Mouse (Mus musculus): ENCODE data around the gene Slc5a9. TPM values are rescaled to one million over a fixed set of nuclear protein-coding genes. Genes with fewer than 3 reads are reported as not detected.
"Not testable (repeated sequence)": the region's sequence is repeated elsewhere in the genome, so short reads cannot be mapped to it uniquely, and the experiment has no call there.

Slc5a9 gene
- not detected for total RNA-seq (2021)
- long read RNA-seq, experiment 1, partial matches to known transcripts, result 0 of 1 reads
- long read RNA-seq, experiment 1, other reads (novel, unspliced or antisense), result 0 of 1 reads
- long read RNA-seq, experiment 2, result 0 reads

GRCm38 (mm10) chr4:111902775-111903174 is at the start of gene Slc5a9:
Gene Slc5a9, minus strand, starts transcription at chr4:111902918.
- DNase-seq (ENCODE audit: low spot score in 2 of 2), result no peak

- no peak for DNase-seq (ENCODE audit: low spot score in 2 of 2)
Observed at GRCm38 (mm10) chr4:111919092-111919491, 16.4 kb upstream of the Slc5a9 start, which contains the start of gene Skint8. Gene Skint8, plus strand, starts transcription at chr4:111919392.

DNA sequence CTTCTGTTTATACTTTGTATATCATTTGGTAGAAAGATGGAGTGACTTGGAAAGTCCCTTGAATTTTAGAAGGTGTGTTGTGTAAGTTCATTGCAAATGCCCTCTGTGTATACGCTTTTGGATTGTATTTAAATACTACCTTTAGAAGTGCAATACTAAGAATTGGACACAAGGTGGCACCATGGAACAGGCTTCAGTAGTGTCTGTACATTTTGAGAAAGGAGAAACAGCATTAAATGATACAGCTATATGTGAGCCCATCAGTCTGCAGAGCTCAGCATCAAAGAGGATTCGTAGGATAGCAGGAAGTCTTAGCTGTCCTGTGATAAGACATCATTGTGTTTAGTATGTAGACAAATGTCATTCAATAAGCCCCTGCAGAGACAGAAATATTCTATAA is 5.2 kb upstream of the Slc5a9 start:
- DNase-seq (ENCODE audit: low spot score in 2 of 2), result no peak

DNA sequence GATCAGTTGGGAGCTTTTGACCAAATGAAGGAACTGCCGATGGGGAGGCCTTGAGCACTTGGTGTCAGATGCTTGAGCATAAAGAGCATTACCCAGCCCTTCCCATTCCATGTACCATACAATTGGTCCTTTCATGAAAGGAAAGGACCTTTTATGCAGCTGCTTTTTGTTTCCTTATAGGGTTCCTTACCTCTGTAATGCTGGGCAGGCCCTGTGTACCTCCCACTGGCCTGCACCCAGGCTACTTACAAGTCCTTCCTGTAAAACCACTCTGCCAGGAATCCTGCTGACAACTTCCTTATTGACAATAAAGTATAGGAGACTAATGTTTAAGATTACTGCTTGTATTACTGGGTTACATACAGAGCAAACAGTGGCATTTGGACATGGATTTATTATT is 1.2 kb downstream of the Slc5a9 start:
- no peak for DNase-seq (ENCODE audit: low spot score in 2 of 2)

GRCm38 (mm10) chr4:111900491-111900890 is 2.2 kb downstream of the Slc5a9 start:
- DNase-seq (ENCODE audit: low spot score in 2 of 2), result not testable (repeated sequence)

GRCm38 (mm10) chr4:111898566-111898965 is 4.2 kb downstream of the Slc5a9 start:
- no peak for DNase-seq (ENCODE audit: low spot score in 2 of 2)

- no peak for DNase-seq (ENCODE audit: low spot score in 2 of 2)
Observed at GRCm38 (mm10) chr4:111897755-111898154, 5.0 kb downstream of the Slc5a9 start.

- DNase-seq (ENCODE audit: low spot score in 2 of 2), result no peak
Observed at GRCm38 (mm10) chr4:111892138-111892537, 10.6 kb downstream of the Slc5a9 start.

- DNase-seq (ENCODE audit: low spot score in 2 of 2), result peak; percentile 22 to 60
Observed at GRCm38 (mm10) chr4:111886607-111887006, 16.1 kb downstream of the Slc5a9 start.

DNA sequence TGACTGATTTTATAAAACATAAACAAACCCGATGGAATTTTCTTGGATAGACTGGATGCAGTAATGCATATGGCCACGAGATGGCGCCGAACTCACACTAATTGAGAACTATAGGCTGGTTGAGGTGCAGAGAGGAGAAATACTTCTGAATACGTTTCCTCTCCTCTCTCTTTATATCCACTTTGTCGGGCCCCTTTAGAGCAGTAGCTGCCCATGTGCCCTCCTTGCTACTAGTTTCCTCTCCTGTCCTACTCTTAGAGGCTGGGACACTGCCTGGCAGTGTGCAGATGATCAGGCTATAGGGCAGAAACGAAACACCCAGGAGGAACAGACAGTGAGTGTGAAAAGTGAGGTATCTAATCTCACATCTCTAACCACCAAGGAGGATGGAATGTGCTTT is 16.7 kb downstream of the Slc5a9 start:
- DNase-seq (ENCODE audit: low spot score in 2 of 2), result peak in 1 of 2 experiments; percentile 52

DNA sequence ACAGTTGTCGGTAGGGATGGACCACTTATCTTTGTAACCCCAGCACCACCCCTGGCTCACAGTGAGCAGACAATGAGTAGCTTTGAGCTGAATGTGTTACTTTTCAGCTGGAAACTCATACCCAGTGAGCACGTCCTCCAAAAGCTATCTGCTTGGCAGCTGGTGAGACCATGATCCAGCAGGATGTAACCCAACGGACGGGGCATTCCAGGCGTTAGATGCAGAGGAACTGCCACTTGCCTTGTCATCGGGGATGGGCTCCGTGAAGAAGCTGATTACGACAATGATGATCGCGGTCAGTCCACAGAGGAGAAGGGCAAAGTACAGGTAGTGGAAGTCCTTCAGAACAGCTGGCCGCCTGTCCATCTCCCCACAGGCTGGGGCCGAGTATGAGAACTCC is 19.2 kb downstream of the Slc5a9 start:
- DNase-seq (ENCODE audit: low spot score in 2 of 2), result no peak

DNA sequence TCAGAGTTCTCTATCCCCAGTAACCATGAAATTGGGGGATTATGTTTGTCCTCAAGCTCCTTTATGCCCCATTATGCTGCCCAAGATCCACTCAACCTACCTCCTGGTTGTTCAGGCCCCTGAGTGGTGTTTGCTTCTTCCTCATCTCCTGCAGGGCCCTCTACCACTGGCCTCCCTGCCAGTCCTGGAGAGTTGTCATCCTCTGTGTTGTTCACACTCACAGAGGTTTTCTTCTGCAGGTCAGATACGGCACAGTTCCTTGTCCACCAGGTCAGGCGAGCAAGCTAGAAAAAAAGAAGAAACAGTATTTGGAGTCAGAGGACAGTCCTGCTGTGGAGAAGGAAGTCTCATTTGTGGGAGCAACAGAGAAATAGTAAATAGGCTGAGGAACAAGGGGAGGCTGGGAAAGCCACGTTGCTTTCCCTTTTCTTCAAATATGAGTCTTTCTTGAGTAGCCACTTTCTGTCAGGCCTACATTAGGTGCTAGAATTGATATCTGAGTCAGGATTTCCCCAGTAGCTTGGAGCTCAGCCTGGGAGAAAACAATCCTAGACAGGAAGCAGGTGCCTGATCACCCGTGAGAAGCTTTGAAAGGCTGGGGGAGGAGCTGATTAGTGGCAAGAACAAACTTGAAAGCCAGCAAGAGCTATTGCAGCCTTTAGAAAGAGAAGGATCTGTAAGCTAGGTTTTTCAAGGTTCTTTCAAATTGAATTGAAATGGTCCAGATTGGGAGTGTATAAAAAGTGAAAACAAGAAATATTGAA is 22.4 kb downstream of the Slc5a9 start:
- DNase-seq (ENCODE audit: low spot score in 2 of 2), result no peak

DNA sequence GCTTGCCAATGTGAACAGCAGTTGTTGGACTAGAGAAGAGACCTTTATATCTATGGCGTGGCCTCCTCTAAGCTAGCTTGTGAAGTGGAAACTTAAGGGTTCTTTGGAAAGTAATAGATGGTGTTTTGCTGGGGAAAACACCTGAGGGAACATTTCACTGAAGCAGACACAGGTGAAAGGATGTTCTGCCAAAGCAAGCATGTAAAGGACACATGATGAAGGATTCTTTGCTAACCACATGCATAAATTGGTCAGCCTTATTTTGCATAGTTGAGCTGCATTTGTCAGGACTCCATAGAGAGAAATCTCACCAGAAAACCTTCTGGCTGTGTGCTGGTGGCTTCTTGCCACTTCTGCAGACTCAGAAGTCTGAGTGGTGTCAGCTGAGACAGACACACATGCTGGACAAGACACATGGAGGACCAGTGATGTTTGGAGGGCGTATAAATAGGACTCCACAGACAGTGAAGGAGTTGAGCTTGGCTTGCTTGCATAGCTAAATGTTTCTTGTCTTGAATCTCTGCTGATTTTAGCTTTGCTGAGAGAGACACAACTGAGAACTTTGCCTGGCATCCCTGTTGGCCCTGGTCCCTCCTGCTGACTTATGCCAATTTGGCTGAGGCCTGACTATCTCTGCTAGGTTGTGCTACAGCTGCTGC is 34.8 kb downstream of the Slc5a9 start:
- DNase-seq (ENCODE audit: low spot score in 2 of 2), result no peak

GRCm38 (mm10) chr4:111866701-111867100 is 36.0 kb downstream of the Slc5a9 start:
- no peak for DNase-seq (ENCODE audit: low spot score in 2 of 2)

DNA sequence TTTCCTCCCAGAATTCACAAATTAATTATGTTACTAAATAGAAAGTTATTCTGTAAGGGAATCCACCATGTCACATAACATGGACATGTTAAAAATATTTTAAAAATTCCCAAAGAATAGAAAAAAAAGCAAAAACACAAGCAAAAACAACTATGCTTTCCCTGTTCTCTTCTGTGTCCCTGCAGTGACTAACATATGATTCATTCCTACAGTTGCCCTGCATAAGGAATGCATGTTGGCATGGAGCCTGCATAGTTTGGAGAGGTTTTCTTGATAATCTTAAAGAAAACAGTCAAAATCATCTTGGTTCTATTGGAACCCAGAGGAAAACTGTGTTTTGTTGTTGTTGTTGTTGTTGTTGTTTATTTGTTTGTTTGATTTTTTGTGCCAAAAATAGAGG is 50.1 kb downstream of the Slc5a9 start:
- DNase-seq (ENCODE audit: low spot score in 2 of 2), result no peak

- no peak for DNase-seq (ENCODE audit: low spot score in 2 of 2)
Observed at GRCm38 (mm10) chr4:111838882-111839281, 63.8 kb downstream of the Slc5a9 start.

Other genes with a start within 250 kb of the Slc5a9 start
- gene Spata6, start 182.9 kb downstream of the Slc5a9 start, total RNA-seq (2021), result 10 to 100 TPM; 15.5 to 19.8 TPM
- not detected for gene Skint8, start 16.5 kb upstream of the Slc5a9 start, total RNA-seq (2021)
- gene Skint7, start 70.0 kb upstream of the Slc5a9 start, total RNA-seq (2021), result not detected
- not detected for gene Skint1, start 103.4 kb upstream of the Slc5a9 start, total RNA-seq (2021)
- gene Skint4, start 169.1 kb upstream of the Slc5a9 start, total RNA-seq (2021), result not detected

Measured in gastrocnemius, postnatal 4 days (tissue).